Mouse (Mus musculus) megakaryocyte, embryonic 14.5 days (primary cell): Measurements from ENCODE around the gene Rasgrp4. TPM values are rescaled to one million over a fixed set of nuclear protein-coding genes. Genes with fewer than 3 reads are reported as not detected.
A peak's percentile ranks its signal among the peaks of the same experiment; 100 is the strongest.

Experiments used
- H3K27me3 ChIP-seq: replicated peaks from 2 replicates; pipeline ENCODE3; 2012; ENCODE audit warnings: inconsistent platforms
- H3K36me3 ChIP-seq: replicated peaks from 2 replicates; pipeline ENCODE3; 2012; ENCODE audit warnings: low read length, inconsistent platforms, mixed read lengths
- H3K4me1 ChIP-seq: 2 replicates; pipeline ENCODE4 v1.6.1; 2012; ENCODE audit warnings: inconsistent platforms
- H3K4me3 ChIP-seq: replicated peaks from 2 replicates; pipeline ENCODE3; 2012; ENCODE audit warnings: moderate library complexity, mild to moderate bottlenecking, inconsistent platforms
- H3K9me3 ChIP-seq: 2 replicates; pipeline ENCODE4 v1.6.1; 2012; ENCODE audit warnings: inconsistent platforms
- FLI1 ChIP-seq: IDR thresholded peaks from 2 replicates; pipeline ENCODE4 v1.6.1; 2012; ENCODE audit warnings: low read length, inconsistent platforms, mixed read lengths
- GATA1 ChIP-seq: IDR thresholded peaks from 3 replicates; pipeline ENCODE4 v1.6.1; 2012; ENCODE audit warnings: mixed read lengths, low read length, inconsistent platforms, borderline replicate concordance
- polyA plus RNA-seq: library from polyadenylated mRNA; stranded (reverse); fragments of >175 nt; gene quantifications from 2 replicates; pipeline ENCODE4 v1.2.3, GENCODE M21; 2012; ENCODE audit warnings: low replicate concordance; ENCODE audit not compliant: insufficient read depth

Rasgrp4 gene
- polyA plus RNA-seq, result 1.9 and 7.5 TPM in 2 replicates

DNA sequence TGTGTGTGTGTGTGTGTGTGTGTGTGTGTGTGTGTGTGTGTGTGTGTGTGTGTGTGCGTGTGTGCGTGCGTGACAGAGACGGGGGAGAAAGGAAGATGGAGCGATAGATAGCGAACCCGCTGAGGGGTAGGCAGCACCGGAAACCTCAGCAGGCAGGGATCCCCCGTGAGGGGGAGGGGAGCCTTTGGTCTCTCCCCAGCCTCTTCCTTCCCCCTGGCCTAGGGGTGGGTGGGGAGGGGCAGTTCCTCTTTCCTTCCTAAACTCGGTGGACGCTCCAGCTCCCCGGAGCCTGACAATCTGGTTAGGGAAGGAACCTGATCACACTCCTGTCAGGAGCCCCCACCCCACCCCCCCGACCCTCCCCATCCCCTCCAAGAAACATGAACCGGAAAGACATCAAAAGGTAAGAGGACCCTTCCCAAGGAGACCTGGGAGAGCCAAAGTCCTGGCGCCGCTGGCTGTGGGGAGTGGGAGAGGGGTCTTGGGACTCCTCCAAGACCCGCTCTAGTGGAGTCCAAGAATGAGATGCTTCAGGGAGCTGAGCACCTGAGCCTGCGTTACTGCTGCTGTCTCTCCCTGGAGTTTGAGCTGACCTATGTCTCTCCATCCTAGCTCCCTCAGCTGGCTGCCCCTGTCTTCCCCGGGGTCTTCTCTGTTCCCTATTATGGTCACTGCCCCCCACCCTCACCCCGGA lies at the start of gene Rasgrp4:
Rasgrp4 (plus strand) TSS at position 159 of the 694 bp plus-strand sequence.
- H3K27me3 ChIP-seq, result peaks cover 8% of the 10 kb centered on the region
- peak within 1 kb of the TSS; percentile 90 for H3K4me3 ChIP-seq
- peaks cover 54% of the 10 kb centered on the region for H3K4me1 ChIP-seq
- TF ChIP-seq FLI1, result no peak
- TF ChIP-seq GATA1, result no peak
- H3K9me3 ChIP-seq, result no peaks in the 10 kb centered on the region
- H3K36me3 ChIP-seq, result no peaks in the 10 kb centered on the region

GRCm38 (mm10) chr7:29085981-29086380 lies 48.7 kb upstream of the Rasgrp4 start:
- Histone ChIP-seq H3K27me3 (peaks cover 60% of the 10 kb centered on the region), H3K36me3 (no peaks in the 10 kb centered on the region), H3K4me3 (peak overlapping the region; percentile 40), H3K9me3 (no peaks in the 10 kb centered on the region), H3K4me1 (no peaks in the 10 kb centered on the region)
- no peak for TF ChIP-seq FLI1
- TF ChIP-seq GATA1, result no peak

- Histone ChIP-seq H3K4me3 (no peak overlapping the region), H3K36me3 (no peaks in the 10 kb centered on the region), H3K4me1 (no peaks in the 10 kb centered on the region), H3K9me3 (no peaks in the 10 kb centered on the region), H3K27me3 (peaks cover 58% of the 10 kb centered on the region)
- TF ChIP-seq FLI1, result no peak
- TF ChIP-seq GATA1, result no peak
Observed at GRCm38 (mm10) chr7:29086902-29087301, 47.7 kb upstream of the Rasgrp4 start.

- no peak overlapping the region for H3K4me3 ChIP-seq
- no peaks in the 10 kb centered on the region for H3K4me1 ChIP-seq
- H3K27me3 ChIP-seq, result peaks cover 50% of the 10 kb centered on the region
- TF ChIP-seq GATA1 (no peak), FLI1 (no peak)
- no peaks in the 10 kb centered on the region for H3K9me3 ChIP-seq
- H3K36me3 ChIP-seq, result no peaks in the 10 kb centered on the region
Observed at GRCm38 (mm10) chr7:29088817-29089216, 45.8 kb upstream of the Rasgrp4 start.

DNA sequence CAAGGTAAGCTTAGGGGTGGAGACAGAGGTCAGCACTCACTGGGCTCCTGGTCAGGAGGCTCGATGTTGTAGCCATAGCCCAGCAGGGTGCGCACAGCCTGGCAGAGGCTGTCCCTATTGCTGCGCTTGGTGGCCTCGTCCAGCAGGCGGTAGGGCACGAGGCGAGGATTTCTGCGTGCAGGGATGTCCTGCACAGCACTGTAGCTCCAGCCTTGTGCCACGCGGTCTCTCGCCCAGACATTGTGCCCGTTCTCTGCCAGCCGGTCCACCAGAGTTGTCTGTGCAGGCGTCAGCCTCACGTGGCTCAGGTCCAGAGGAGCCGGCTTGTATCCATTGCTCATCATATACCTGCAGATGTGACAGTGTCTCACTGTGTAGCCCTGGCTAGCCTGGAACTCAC lies 37.5 kb upstream of the Rasgrp4 start:
- no peaks in the 10 kb centered on the region for H3K9me3 ChIP-seq
- peaks cover 4% of the 10 kb centered on the region; the same call in 1 of the 2 replicates for H3K4me1 ChIP-seq
- H3K27me3 ChIP-seq, result peaks cover 35% of the 10 kb centered on the region
- H3K36me3 ChIP-seq, result no peaks in the 10 kb centered on the region
- no peak for TF ChIP-seq GATA1
- TF ChIP-seq FLI1, result no peak
- H3K4me3 ChIP-seq, result no peak overlapping the region

- peaks cover 4% of the 10 kb centered on the region; the same call in 1 of the 2 replicates for H3K4me1 ChIP-seq
- no peak overlapping the region for H3K4me3 ChIP-seq
- no peak for TF ChIP-seq FLI1
- peaks cover 32% of the 10 kb centered on the region for H3K27me3 ChIP-seq
- H3K36me3 ChIP-seq, result no peaks in the 10 kb centered on the region
- H3K9me3 ChIP-seq, result no peaks in the 10 kb centered on the region
Observed at GRCm38 (mm10) chr7:29101286-29102017, 33.2 kb upstream of the Rasgrp4 start.

DNA sequence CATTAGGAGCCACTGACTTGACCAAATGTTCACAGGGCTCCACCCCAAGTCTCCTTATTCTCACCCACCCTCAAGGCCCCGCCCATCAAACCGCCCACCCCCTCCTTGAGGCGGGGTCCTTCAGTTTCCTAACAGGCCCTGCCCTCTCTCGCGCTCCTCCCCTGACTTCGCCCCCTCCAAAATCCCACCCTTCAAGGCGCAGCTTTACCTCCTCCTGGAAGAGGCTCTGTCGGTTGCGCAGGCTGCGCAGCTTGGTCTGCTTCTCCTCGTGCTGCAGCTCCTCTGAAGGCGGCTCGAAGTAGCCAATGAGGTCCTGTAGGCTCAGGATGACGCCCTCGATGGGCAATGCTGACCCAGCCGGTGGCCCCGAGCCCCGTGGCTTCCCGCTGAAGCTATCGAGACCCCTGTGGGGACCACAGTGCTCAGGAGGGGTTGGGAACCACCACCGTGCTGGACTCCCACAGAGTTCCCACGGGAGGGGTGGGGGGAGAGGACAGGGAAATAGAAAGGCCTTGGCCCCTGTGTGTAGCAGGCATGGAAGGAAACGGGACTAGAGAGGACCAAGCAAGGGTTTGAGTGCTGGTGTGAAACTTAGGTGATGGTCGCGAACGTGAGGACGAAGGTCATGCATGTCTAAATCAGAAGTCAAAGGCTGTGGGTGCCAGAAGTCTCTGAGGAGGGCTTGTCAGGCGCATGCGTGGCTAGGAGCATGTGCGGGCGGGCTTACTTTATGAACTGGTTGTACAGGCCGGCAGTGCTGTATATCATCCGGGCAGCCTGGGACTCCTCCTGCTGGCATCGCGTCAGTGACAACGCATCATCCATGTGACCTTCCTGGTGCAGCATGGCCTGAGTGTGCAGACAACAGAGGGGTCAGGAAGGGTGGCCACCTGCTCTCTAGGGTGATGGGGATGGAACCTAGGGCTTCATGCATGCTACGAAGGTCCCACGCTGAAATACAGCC lies 25.4 kb upstream of the Rasgrp4 start:
- no peaks in the 10 kb centered on the region for H3K36me3 ChIP-seq
- H3K27me3 ChIP-seq, result peaks cover 32% of the 10 kb centered on the region
- H3K4me1 ChIP-seq, result no peaks in the 10 kb centered on the region
- H3K4me3 ChIP-seq, result peak overlapping the region; percentile 23
- TF ChIP-seq FLI1, result no peak
- no peaks in the 10 kb centered on the region for H3K9me3 ChIP-seq

- peaks cover 11% of the 10 kb centered on the region for H3K4me1 ChIP-seq
- H3K4me3 ChIP-seq, result no peak overlapping the region
- no peaks in the 10 kb centered on the region for H3K9me3 ChIP-seq
- peaks cover 49% of the 10 kb centered on the region for H3K27me3 ChIP-seq
- H3K36me3 ChIP-seq, result no peaks in the 10 kb centered on the region
- TF ChIP-seq FLI1, result no peak
- no peak for TF ChIP-seq GATA1
Observed at GRCm38 (mm10) chr7:29118142-29118851, 16.4 kb upstream of the Rasgrp4 start.

DNA sequence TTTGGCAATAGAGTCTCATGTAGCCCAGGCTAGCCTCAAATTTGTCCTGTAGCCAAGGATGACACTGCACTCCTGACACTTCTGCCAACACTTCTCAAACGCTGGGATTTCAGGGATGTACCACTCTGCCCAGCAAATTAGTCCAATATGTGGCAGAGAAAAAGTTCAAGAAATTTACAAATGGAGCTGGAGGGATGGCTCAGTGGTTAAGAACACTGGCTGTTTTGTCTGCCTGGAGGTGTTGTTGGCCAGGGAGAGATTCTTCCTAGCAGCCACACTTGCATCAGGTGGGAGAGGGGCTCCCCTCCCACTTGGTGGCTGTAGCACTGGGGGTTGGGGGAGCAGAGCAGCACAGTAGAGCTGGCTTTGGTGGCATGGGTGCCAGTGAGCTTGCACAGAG lies 15.1 kb upstream of the Rasgrp4 start:
- H3K4me3 ChIP-seq, result no peak overlapping the region
- H3K27me3 ChIP-seq, result peaks cover 61% of the 10 kb centered on the region
- H3K4me1 ChIP-seq, result peaks cover 24% of the 10 kb centered on the region
- no peaks in the 10 kb centered on the region for H3K9me3 ChIP-seq
- no peaks in the 10 kb centered on the region for H3K36me3 ChIP-seq
- TF ChIP-seq FLI1 (no peak), GATA1 (no peak)
